Mouse (Mus musculus) heart, adult 2 months (tissue): Measurements from ENCODE around the gene Kirrel3.

Experiments
- CTCF ChIP-seq: fragments of 200-600 bp; IDR thresholded peaks from 2 replicates; pipeline ENCODE4 v1.8.1; 2022; ENCODE audit warnings: antibody characterized with exemption, mild to moderate bottlenecking, moderate library complexity
- EP300 ChIP-seq: fragments of 200-500 bp; IDR thresholded peaks from 2 replicates; pipeline ENCODE4 v1.6.1; 2011; ENCODE audit warnings: low read depth, low read length, control low read depth; ENCODE audit not compliant: insufficient read depth

GRCm38 (mm10) chr9:34756055-34756454 lies 270.4 kb downstream of the Kirrel3 start:
- TF ChIP-seq EP300 (no peak), CTCF (no peak)
